Mouse (Mus musculus): ENCODE results near the gene Syngr3.
"Not testable (repeated sequence)": the region's sequence is repeated elsewhere in the genome, so short reads cannot be mapped to it uniquely, and the experiment has no call there.

Syngr3 gene

GRCm38 (mm10) chr17:24719494-24720222 is 29.9 kb upstream of the Syngr3 start:
- in situ Hi-C loops (cut with MboI, MseI): no loop called here

- in situ Hi-C loops (cut with MboI, MseI): not testable (repeated sequence)
These were observed 29.2 kb upstream of the Syngr3 start for GRCm38 (mm10) chr17:24718938-24719337.

- in situ Hi-C loops (cut with MboI, MseI): no loop called here
These were observed 28.2 kb upstream of the Syngr3 start, which contains the start of the genes Rnf151 and Rps2 for GRCm38 (mm10) chr17:24717943-24718342. TSS of gene Rnf151 (minus strand) at chr17:24718063. TSS of gene Rps2 (plus strand) at chr17:24718116.

- in situ Hi-C loops (cut with MboI, MseI): no loop called here
These were observed 26.5 kb upstream of the Syngr3 start for GRCm38 (mm10) chr17:24716166-24716682.

- in situ Hi-C loops (cut with MboI, MseI): no loop called here
These were observed 25.8 kb upstream of the Syngr3 start for GRCm38 (mm10) chr17:24715556-24715955.

- in situ Hi-C loops (cut with MboI, MseI): no loop called here
These were observed 18.9 kb upstream of the Syngr3 start for GRCm38 (mm10) chr17:24708646-24709045.

GRCm38 (mm10) chr17:24707801-24708425 is 18.2 kb upstream of the Syngr3 start:
- in situ Hi-C loops (cut with MboI, MseI): no loop called here

GRCm38 (mm10) chr17:24706982-24707800 is 17.4 kb upstream of the Syngr3 start, which contains the start of gene Tbl3:
TSS of gene Tbl3 (minus strand) at chr17:24707660.
- in situ Hi-C loops (cut with MboI, MseI): no loop called here

- in situ Hi-C loops (cut with MboI, MseI): no loop called here
These were observed 16.1 kb upstream of the Syngr3 start for GRCm38 (mm10) chr17:24705821-24706220.

GRCm38 (mm10) chr17:24701251-24701650 is 11.5 kb upstream of the Syngr3 start:
- in situ Hi-C loops (cut with MboI, MseI): no loop called here

GRCm38 (mm10) chr17:24699473-24699872 is 9.7 kb upstream of the Syngr3 start:
- in situ Hi-C loops (cut with MboI, MseI): no loop called here

GRCm38 (mm10) chr17:24698715-24699114 is 9.0 kb upstream of the Syngr3 start:
- in situ Hi-C loops (cut with MboI, MseI): no loop called here

GRCm38 (mm10) chr17:24697985-24698384 is 8.2 kb upstream of the Syngr3 start:
- in situ Hi-C loops (cut with MboI, MseI): no loop called here

GRCm38 (mm10) chr17:24696011-24696697 is 6.4 kb upstream of the Syngr3 start, which contains the start of the genes Gfer and Noxo1:
TSS of gene Gfer (minus strand) at chr17:24696156.
TSS of gene Noxo1 (plus strand) at chr17:24696234.
- in situ Hi-C loops (cut with MboI, MseI): no loop called here

- in situ Hi-C loops (cut with MboI, MseI): no loop called here
These were observed 5.7 kb upstream of the Syngr3 start for GRCm38 (mm10) chr17:24695326-24696010.

GRCm38 (mm10) chr17:24692385-24692784 is 2.6 kb upstream of the Syngr3 start:
- in situ Hi-C loops (cut with MboI, MseI): no loop called here

GRCm38 (mm10) chr17:24687599-24687998 is 2.2 kb downstream of the Syngr3 start:
- in situ Hi-C loops (cut with MboI, MseI): no loop called here

GRCm38 (mm10) chr17:24687146-24687595 is 2.6 kb downstream of the Syngr3 start:
- in situ Hi-C loops (cut with MboI, MseI): no loop called here

- in situ Hi-C loops (cut with MboI, MseI): no loop called here
These were observed 3.2 kb downstream of the Syngr3 start for GRCm38 (mm10) chr17:24686514-24686913.

GRCm38 (mm10) chr17:24677500-24678080 is 12.2 kb downstream of the Syngr3 start:
- in situ Hi-C loops (cut with MboI, MseI): no loop called here
